Mouse (Mus musculus): ENCODE results near the gene Galt. TPM values are rescaled to one million over a fixed set of nuclear protein-coding genes. Genes with fewer than 3 reads are reported as not detected.
"Not testable (repeated sequence)": the region's sequence is repeated elsewhere in the genome, so short reads cannot be mapped to it uniquely, and the experiment has no call there.

Galt gene
- polyA plus RNA-seq, 1 experiment from 2014 or later = 42.6 TPM

DNA sequence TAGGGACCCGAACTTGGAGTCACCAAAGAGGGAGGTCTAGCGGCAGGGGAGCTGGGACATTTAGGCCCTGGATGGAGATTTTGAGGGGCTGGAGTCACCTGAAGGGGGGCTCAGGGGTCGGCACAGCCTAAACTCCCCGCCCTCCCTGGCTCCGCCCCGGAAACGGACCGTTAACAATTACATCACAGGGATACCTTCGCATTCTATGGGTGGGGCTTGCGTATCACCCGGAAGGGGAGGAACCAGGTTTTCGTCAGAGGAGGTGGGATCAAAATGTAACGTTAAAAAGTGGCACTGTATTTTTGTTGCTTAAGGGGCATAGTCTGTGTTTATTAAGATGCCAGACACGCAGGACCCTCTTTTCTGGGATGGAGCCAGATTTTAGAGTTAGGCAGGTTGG lies 19.0 kb downstream of the Galt start, which contains the start of gene Ccl27a:
TSS of gene Ccl27a (minus strand) at position 246 of the 400 bp plus-strand sequence.
- Histone ChIP-seq H3K4me3 (ENCODE audit: low read depth, low read length) (peak within 1 kb of the TSS; percentile 23; the same call in 1 of the 2 replicates), H3K4me2 (ENCODE audit: low read depth, severe bottlenecking) (peak within 1 kb of the TSS; percentile 36; the same call in 1 of the 2 replicates)
- ATAC-seq (ENCODE audit: insufficient number of reproducible peaks, low FRiP score, low TSS enrichment, low read depth); H3K9ac ChIP-seq (ENCODE audit: low read length); H3K9me3 ChIP-seq (ENCODE audit: control insufficient read depth, low read length); H3K27ac ChIP-seq (replicated peaks; ENCODE audit: low read depth, low read length); H3K27me3 ChIP-seq (ENCODE audit: control insufficient read depth, insufficient read depth, low read length); H3K36me3 ChIP-seq (ENCODE audit: control insufficient read depth, insufficient read depth, low read length); H3K4me1 ChIP-seq (ENCODE audit: control insufficient read depth, insufficient read depth, low read length): not testable (repeated sequence)
- peak; percentile 88 for DNase-seq (ENCODE audit: low spot score)
- 1% methylated on average over 12 of the region's 14 CpGs for WGBS

DNA sequence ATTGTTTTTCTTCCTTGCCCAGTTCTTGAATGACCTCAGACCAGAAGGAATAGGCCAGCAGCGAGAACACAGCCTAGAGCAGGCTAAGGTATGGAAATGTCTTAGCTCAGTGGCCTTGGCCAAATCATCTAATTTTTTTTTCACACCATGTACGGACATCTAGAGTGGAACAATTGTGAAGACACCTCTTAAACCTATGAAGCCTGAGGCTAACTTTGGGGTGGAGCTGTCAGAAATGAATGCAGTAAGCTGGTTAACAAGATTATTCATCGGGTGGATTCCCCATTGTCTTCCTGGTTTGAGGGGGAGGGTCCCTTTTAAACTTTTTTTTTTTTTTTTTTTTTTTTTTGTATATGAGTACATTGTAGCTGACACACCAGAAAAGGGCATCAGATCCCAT lies 19.5 kb downstream of the Galt start:
- WGBS = 61% methylated on average over 3 of the region's 3 CpGs
- not testable (repeated sequence) for ATAC-seq (ENCODE audit: insufficient number of reproducible peaks, low FRiP score, low TSS enrichment, low read depth); DNase-seq (ENCODE audit: low spot score); H3K27me3 ChIP-seq (ENCODE audit: control insufficient read depth, insufficient read depth, low read length); H3K4me2 ChIP-seq (ENCODE audit: low read depth, severe bottlenecking); H3K36me3 ChIP-seq (ENCODE audit: control insufficient read depth, insufficient read depth, low read length); H3K4me1 ChIP-seq (ENCODE audit: control insufficient read depth, insufficient read depth, low read length); H3K9ac ChIP-seq (ENCODE audit: low read length); H3K27ac ChIP-seq (replicated peaks; ENCODE audit: low read depth, low read length); H3K9me3 ChIP-seq (ENCODE audit: control insufficient read depth, low read length)
- 0 out of 2 replicates have a peak overlapping the region, but pooled peaks have one; percentile 5 for H3K4me3 ChIP-seq (ENCODE audit: low read depth, low read length)

- ATAC-seq (ENCODE audit: insufficient number of reproducible peaks, low FRiP score, low TSS enrichment, low read depth); H3K27me3 ChIP-seq (ENCODE audit: control insufficient read depth, insufficient read depth, low read length); H3K4me2 ChIP-seq (ENCODE audit: low read depth, severe bottlenecking); H3K4me3 ChIP-seq (ENCODE audit: low read depth, low read length); DNase-seq (ENCODE audit: low spot score); H3K9ac ChIP-seq (ENCODE audit: low read length); H3K36me3 ChIP-seq (ENCODE audit: control insufficient read depth, insufficient read depth, low read length); H3K27ac ChIP-seq (replicated peaks; ENCODE audit: low read depth, low read length); H3K4me1 ChIP-seq (ENCODE audit: control insufficient read depth, insufficient read depth, low read length); H3K9me3 ChIP-seq (ENCODE audit: control insufficient read depth, low read length): not testable (repeated sequence)
- 85% methylated on average over 1 of the region's 1 CpGs for WGBS
These were observed 20.8 kb downstream of the Galt start for GRCm38 (mm10) chr4:41775840-41776239.

DNA sequence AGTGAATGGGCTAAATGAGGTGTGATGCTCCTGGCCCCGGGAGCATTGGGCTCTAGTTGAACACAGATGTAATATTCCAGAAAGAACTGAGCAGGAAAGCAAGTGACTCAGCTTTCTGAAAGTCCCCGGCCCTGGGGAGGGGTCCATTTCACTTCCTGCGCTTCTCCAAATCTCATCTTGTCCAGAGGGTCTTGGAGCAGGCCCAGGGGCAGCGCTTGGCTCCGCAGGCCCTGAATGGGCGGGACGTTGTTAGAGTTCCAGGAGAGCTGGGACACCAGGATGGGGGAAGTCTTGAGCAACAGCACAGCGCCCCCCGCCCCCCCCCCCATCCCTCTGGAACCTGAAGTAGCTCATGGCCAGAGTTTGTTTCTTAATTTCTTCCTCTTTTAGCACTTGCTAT lies 26.2 kb downstream of the Galt start:
- WGBS = 31% methylated on average over 7 of the region's 9 CpGs

DNA sequence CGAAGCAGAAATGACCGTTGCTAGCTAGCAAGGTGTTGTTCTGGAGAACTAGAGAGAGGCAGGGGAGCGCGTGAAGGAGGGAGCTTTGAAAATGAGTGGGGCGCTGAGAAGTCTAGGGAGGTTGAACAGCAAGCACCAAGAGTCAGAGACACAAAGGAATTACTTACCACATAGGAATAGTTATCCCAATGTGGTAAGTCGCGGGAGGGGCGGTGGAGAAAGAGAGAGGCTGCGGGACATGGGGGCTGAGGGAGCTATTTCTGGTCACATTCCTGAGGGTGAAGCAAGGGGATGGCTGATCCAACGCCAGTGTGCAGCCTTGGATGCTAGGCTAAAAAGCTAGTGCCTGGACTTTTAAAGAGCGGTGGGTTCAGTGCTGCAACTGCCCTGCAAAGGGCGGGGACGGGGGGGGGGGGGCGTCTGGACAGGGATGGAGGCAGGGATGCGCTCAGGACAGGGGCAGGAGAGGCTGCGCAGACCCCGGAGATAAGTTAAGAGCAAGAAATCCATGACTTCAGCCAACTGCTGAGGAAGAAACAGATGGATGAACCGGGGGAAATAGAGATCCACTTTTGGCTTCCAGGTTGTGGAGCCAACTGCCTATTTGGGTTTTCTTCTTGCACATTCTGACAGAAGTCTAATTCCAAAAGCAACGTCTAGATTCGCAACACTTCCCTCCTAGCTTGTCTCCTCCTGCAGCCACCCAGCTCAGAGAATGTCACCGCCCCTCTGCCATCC lies 26.9 kb downstream of the Galt start:
- ATAC-seq (ENCODE audit: insufficient number of reproducible peaks, low FRiP score, low TSS enrichment, low read depth); H3K27ac ChIP-seq (replicated peaks; ENCODE audit: low read depth, low read length); H3K36me3 ChIP-seq (ENCODE audit: control insufficient read depth, insufficient read depth, low read length); H3K4me1 ChIP-seq (ENCODE audit: control insufficient read depth, insufficient read depth, low read length); H3K27me3 ChIP-seq (ENCODE audit: control insufficient read depth, insufficient read depth, low read length); H3K4me2 ChIP-seq (ENCODE audit: low read depth, severe bottlenecking); H3K9ac ChIP-seq (ENCODE audit: low read length); H3K9me3 ChIP-seq (ENCODE audit: control insufficient read depth, low read length); H3K4me3 ChIP-seq (ENCODE audit: low read depth, low read length): not testable (repeated sequence)
- WGBS = 18% methylated on average over 15 of the region's 21 CpGs
- DNase-seq (ENCODE audit: low spot score) = peak; percentile 20

More for the DNA sequence above, 26.2 kb downstream of the Galt start:
- H3K27ac ChIP-seq (replicated peaks; ENCODE audit: low read depth, low read length); DNase-seq (ENCODE audit: low spot score); ATAC-seq (ENCODE audit: insufficient number of reproducible peaks, low FRiP score, low TSS enrichment, low read depth); H3K4me1 ChIP-seq (ENCODE audit: control insufficient read depth, insufficient read depth, low read length); H3K9me3 ChIP-seq (ENCODE audit: control insufficient read depth, low read length); H3K27me3 ChIP-seq (ENCODE audit: control insufficient read depth, insufficient read depth, low read length); H3K4me2 ChIP-seq (ENCODE audit: low read depth, severe bottlenecking); H3K36me3 ChIP-seq (ENCODE audit: control insufficient read depth, insufficient read depth, low read length); H3K4me3 ChIP-seq (ENCODE audit: low read depth, low read length); H3K9ac ChIP-seq (ENCODE audit: low read length): not testable (repeated sequence)

GRCm38 (mm10) chr4:41782711-41783110 lies 27.7 kb downstream of the Galt start:
- not testable (repeated sequence) for H3K27ac ChIP-seq (replicated peaks; ENCODE audit: low read depth, low read length); H3K36me3 ChIP-seq (ENCODE audit: control insufficient read depth, insufficient read depth, low read length); H3K4me1 ChIP-seq (ENCODE audit: control insufficient read depth, insufficient read depth, low read length); H3K4me2 ChIP-seq (ENCODE audit: low read depth, severe bottlenecking); H3K27me3 ChIP-seq (ENCODE audit: control insufficient read depth, insufficient read depth, low read length); H3K9ac ChIP-seq (ENCODE audit: low read length); ATAC-seq (ENCODE audit: insufficient number of reproducible peaks, low FRiP score, low TSS enrichment, low read depth); H3K4me3 ChIP-seq (ENCODE audit: low read depth, low read length); DNase-seq (ENCODE audit: low spot score); H3K9me3 ChIP-seq (ENCODE audit: control insufficient read depth, low read length)
- 23% methylated on average over 4 of the region's 4 CpGs for WGBS

GRCm38 (mm10) chr4:41783197-41783596 lies 28.2 kb downstream of the Galt start:
- H3K4me3 ChIP-seq (ENCODE audit: low read depth, low read length); H3K9ac ChIP-seq (ENCODE audit: low read length); H3K27me3 ChIP-seq (ENCODE audit: control insufficient read depth, insufficient read depth, low read length); H3K4me2 ChIP-seq (ENCODE audit: low read depth, severe bottlenecking); H3K9me3 ChIP-seq (ENCODE audit: control insufficient read depth, low read length); H3K36me3 ChIP-seq (ENCODE audit: control insufficient read depth, insufficient read depth, low read length); H3K4me1 ChIP-seq (ENCODE audit: control insufficient read depth, insufficient read depth, low read length); H3K27ac ChIP-seq (replicated peaks; ENCODE audit: low read depth, low read length); DNase-seq (ENCODE audit: low spot score); ATAC-seq (ENCODE audit: insufficient number of reproducible peaks, low FRiP score, low TSS enrichment, low read depth): not testable (repeated sequence)
- WGBS = 42% methylated on average over 3 of the region's 3 CpGs
